In the genomic region with DNA sequence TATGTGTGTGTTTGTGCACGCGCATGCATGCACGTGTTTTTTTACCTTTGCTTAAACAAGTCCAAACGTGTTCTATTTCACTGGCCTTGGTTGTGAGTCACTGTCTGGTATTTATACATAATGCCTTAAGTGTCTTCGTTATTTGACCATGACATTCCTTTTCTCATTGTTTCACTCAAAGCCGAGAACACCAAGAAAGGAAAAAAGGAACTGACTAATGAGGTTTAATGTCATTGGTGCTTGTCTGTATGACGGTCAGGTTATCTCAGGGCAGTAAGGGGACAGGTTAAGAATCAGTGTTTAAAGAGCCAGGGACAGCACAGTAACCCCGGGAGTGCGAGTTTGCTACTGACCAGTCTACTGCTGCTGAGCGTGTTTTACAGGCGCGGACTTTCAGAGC, we compare ENCODE assay signal across 28 mouse cellular contexts.
"Had no signal": no experiment of that assay in that cellular context is flagged by ENCODE, and none has a peak within 500 bp of the region (broad histone marks: within the 10 kb centered on the region; RNA-seq: fewer than 3 reads in every experiment).

No protein-coding gene starts in this region.

- H3K36me3 ChIP-seq: heart, embryonic 13.5 days; heart, embryonic 15.5 days; hindbrain, embryonic 10.5 days; hindbrain, embryonic 12.5 days; intestine, embryonic 15.5 days; kidney, embryonic 15.5 days; limb, embryonic 10.5 days; limb, embryonic 12.5 days; liver, embryonic 13.5 days; liver, embryonic 15.5 days had no signal

- H3K4me3 ChIP-seq: heart, adult 2 months; heart, embryonic 13.5 days; heart, embryonic 15.5 days; hindbrain, embryonic 10.5 days; hindbrain, embryonic 12.5 days; intestine, embryonic 15.5 days; kidney, embryonic 15.5 days; layer of hippocampus, adult 2 months; left cerebral cortex, adult 2 months; limb, embryonic 10.5 days; limb, embryonic 12.5 days; liver, embryonic 13.5 days; liver, embryonic 15.5 days had no signal

- ATAC-seq: hindbrain, embryonic 16.5 days; inflammation-experienced regulatory T-cells, adult 6 months; intestine, embryonic 15.5 days; intestine, postnatal 0 days had no signal

- H3K4me2 ChIP-seq: heart, embryonic 11.5 days; heart, embryonic 13.5 days; heart, embryonic 15.5 days; hindbrain, embryonic 12.5 days; hindbrain, embryonic 14.5 days; intestine, embryonic 15.5 days; kidney, embryonic 15.5 days; limb, embryonic 12.5 days; liver, embryonic 11.5 days; liver, embryonic 13.5 days; liver, embryonic 15.5 days had no signal

- H3K9ac ChIP-seq: heart, embryonic 13.5 days; heart, embryonic 15.5 days; hindbrain, embryonic 12.5 days; hindbrain, embryonic 14.5 days; intestine, embryonic 15.5 days; kidney, embryonic 15.5 days; limb, embryonic 12.5 days; liver, embryonic 13.5 days; liver, embryonic 15.5 days had no signal

- H3K9me3 ChIP-seq: heart, embryonic 13.5 days; heart, embryonic 15.5 days; hindbrain, embryonic 10.5 days; hindbrain, embryonic 12.5 days; intestine, embryonic 15.5 days; kidney, embryonic 15.5 days; limb, embryonic 10.5 days; limb, embryonic 12.5 days; liver, embryonic 13.5 days; liver, embryonic 15.5 days had no signal

- H3K27me3 ChIP-seq: heart, embryonic 13.5 days; heart, embryonic 15.5 days; hindbrain, embryonic 12.5 days; intestine, embryonic 15.5 days; kidney, embryonic 15.5 days; limb, embryonic 12.5 days; liver, embryonic 13.5 days; liver, embryonic 15.5 days had no signal

- DNase-seq: gastrocnemius, postnatal 14 days; gastrocnemius, postnatal 36 days; heart, adult 11 months; heart, adult 2 months; heart, postnatal 4 days; kidney, adult 18-20 months; kidney, postnatal 14 days; kidney, postnatal 4 days; liver; liver, embryonic 13.5 days had no signal

- H3K4me1 ChIP-seq: heart, embryonic 13.5 days; heart, embryonic 15.5 days; hindbrain, embryonic 10.5 days; hindbrain, embryonic 12.5 days; intestine, embryonic 15.5 days; limb, embryonic 12.5 days; liver, embryonic 13.5 days; liver, embryonic 15.5 days had no signal

- H3K27ac ChIP-seq: heart, adult 2 months; heart, embryonic 13.5 days; heart, embryonic 15.5 days; hindbrain, embryonic 10.5 days; hindbrain, embryonic 12.5 days; hindbrain, embryonic 14.5 days; intestine, embryonic 15.5 days; kidney, embryonic 15.5 days; kidney, postnatal 0 days; layer of hippocampus, adult 2 months; left cerebral cortex, adult 2 months; limb, embryonic 10.5 days; limb, embryonic 12.5 days; liver, embryonic 13.5 days; liver, embryonic 15.5 days had no signal
